Mouse (Mus musculus) testis, adult 2 months (tissue): ENCODE results near the gene Pgls. TPM values are rescaled to one million over a fixed set of nuclear protein-coding genes. Genes with fewer than 3 reads are reported as not detected.

ENCODE experiments used
- H3K27ac ChIP-seq: fragments of 200-500 bp; 2 replicates; pipeline ENCODE4 v1.5.1; 2012; ENCODE audit warnings: low read depth, low read length; ENCODE audit not compliant: control insufficient read depth, insufficient read depth
- H3K27me3 ChIP-seq: fragments of 200-500 bp; 2 replicates; pipeline ENCODE4 v1.6.1; 2012; ENCODE audit warnings: mild to moderate bottlenecking, low read length, moderate library complexity; ENCODE audit not compliant: control insufficient read depth, insufficient read depth
- H3K36me3 ChIP-seq: fragments of 200-500 bp; 2 replicates; pipeline ENCODE4 v1.6.1; 2012; ENCODE audit warnings: mild to moderate bottlenecking, low read length; ENCODE audit not compliant: control insufficient read depth, insufficient read depth
- H3K4me1 ChIP-seq: fragments of 200-500 bp; 2 replicates; pipeline ENCODE4 v1.6.1; 2012; ENCODE audit warnings: low read length; ENCODE audit not compliant: control insufficient read depth, insufficient read depth
- H3K4me3 ChIP-seq: fragments of 200-500 bp; 2 replicates; pipeline ENCODE4 v1.5.1; 2012; ENCODE audit warnings: low read depth, mild to moderate bottlenecking, low read length, moderate library complexity, mixed read lengths; ENCODE audit not compliant: control insufficient read depth
- CTCF ChIP-seq: fragments of 200-500 bp; IDR thresholded peaks from 2 replicates; pipeline ENCODE4 v1.5.1; 2012; ENCODE audit warnings: low read depth, mild to moderate bottlenecking, inconsistent platforms, low read length, moderate library complexity; ENCODE audit not compliant: control insufficient read depth, insufficient read depth, insufficient replicate concordance
- POLR2A ChIP-seq: fragments of 200-500 bp; IDR thresholded peaks from 2 replicates; pipeline ENCODE4 v1.6.1; 2012; ENCODE audit warnings: low read depth, mild to moderate bottlenecking, inconsistent platforms, low read length, moderate library complexity; ENCODE audit not compliant: control insufficient read depth
- polyA plus RNA-seq: library from polyadenylated mRNA; depleted of rRNA; stranded (reverse); fragments of >200 nt; gene quantifications from 2 replicates; pipeline ENCODE4 v1.2.3, GENCODE M21; 2012

Pgls gene
- polyA plus RNA-seq, 1 experiment, result 88.4 TPM

DNA sequence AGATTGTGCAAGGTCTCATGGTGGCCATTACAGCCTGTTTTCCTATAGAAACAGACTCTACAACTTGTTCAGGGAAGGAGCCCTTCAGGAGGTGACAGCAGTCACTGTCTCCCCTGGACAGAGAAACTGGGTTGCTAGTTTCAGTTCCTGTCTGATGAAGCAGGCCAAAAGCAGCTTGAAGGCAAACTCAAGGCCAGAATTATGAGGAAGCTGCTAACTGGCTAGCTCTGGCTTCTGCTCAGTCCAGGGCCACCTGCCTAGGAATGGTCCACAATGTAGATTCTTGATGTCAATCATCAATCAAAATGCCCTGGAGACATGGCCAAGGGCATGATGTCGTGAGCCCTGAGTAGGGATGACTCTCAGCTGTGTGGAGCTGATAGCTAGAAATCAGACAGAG, 33.1 kb downstream of the Pgls start:
- Histone ChIP-seq H3K4me1 (peaks cover 19% of the 10 kb centered on the region), H3K4me3 (no peak overlapping the region), H3K27ac (no peak overlapping the region), H3K27me3 (no peaks in the 10 kb centered on the region), H3K36me3 (no peaks in the 10 kb centered on the region)
- no peak for TF ChIP-seq CTCF
- TF ChIP-seq POLR2A, result no peak

DNA sequence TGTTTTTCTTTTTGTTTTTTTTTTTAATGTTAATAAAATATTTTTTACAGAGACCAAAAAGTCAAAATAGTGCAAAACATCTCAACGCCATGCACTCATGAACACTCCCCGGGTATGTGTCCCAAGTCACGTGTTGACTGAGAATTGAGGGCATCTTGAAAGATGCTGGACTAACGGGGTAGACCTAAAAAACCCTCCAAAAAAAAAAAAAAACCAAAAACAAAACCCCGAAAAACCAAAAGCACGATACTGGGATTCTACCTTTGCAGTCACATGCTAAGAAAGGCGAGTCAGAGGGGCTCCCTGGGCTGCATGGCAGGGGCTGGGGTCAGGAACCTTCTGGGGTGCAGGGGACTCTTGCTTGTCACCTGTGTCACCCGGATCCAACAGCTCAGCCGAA, 34.8 kb downstream of the Pgls start:
- Histone ChIP-seq H3K4me3 (no peak overlapping the region), H3K4me1 (peaks cover 23% of the 10 kb centered on the region), H3K36me3 (no peaks in the 10 kb centered on the region), H3K27ac (no peak overlapping the region), H3K27me3 (no peaks in the 10 kb centered on the region)
- TF ChIP-seq POLR2A, result no peak
- TF ChIP-seq CTCF, result no peak

DNA sequence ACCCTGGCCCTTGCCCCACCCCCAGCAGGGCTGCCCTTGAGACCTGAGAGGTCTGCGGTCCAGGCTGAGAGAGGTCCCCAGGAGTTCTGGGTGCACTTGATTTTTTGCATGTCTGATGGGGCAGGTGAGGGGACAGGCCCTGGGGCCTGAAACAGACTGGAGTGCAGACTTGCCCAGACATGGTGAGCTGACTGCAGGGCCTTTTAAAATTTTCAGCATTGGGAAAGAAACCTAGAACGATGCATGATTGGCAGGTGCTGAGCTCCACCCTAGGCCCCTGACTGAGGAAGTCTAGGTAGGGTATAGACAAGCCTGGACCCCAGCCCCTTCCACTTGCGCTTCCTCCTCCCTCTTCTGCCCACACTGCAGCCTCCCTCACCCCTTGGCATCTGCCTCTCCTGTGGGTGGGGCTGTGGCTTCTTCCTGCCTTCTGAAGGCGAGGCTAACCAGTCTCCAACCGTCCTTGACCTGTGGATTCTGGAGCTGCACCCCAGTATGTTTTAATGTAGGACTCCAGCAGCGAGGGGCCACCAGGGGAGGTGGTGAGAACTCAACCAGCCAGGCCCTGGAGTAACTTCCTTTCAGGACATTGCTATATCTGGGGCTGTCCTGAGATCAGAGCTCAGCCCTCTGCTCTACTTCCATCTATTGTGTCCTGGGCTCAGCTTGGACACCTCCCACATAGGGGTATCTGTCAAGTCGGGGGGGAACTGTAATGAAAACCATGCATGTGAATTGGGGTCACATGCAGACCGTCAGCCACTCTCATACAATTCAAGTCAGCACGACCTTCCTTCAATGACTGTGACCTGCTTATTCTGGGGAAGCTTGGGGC, 35.5 kb downstream of the Pgls start:
- no peak overlapping the region for H3K4me3 ChIP-seq
- no peak for TF ChIP-seq CTCF
- no peak for TF ChIP-seq POLR2A
- no peaks in the 10 kb centered on the region for H3K27me3 ChIP-seq
- H3K27ac ChIP-seq, result no peak overlapping the region
- peaks cover 23% of the 10 kb centered on the region for H3K4me1 ChIP-seq
- H3K36me3 ChIP-seq, result no peaks in the 10 kb centered on the region

GRCm38 (mm10) chr8:71628396-71629095, 36.6 kb downstream of the Pgls start:
- H3K4me1 ChIP-seq, result peaks cover 28% of the 10 kb centered on the region
- H3K27me3 ChIP-seq, result no peaks in the 10 kb centered on the region
- peak overlapping the region; percentile 69 for H3K27ac ChIP-seq
- H3K36me3 ChIP-seq, result no peaks in the 10 kb centered on the region
- TF ChIP-seq POLR2A (no peak), CTCF (no peak)
- H3K4me3 ChIP-seq, result peak overlapping the region; percentile 85

DNA sequence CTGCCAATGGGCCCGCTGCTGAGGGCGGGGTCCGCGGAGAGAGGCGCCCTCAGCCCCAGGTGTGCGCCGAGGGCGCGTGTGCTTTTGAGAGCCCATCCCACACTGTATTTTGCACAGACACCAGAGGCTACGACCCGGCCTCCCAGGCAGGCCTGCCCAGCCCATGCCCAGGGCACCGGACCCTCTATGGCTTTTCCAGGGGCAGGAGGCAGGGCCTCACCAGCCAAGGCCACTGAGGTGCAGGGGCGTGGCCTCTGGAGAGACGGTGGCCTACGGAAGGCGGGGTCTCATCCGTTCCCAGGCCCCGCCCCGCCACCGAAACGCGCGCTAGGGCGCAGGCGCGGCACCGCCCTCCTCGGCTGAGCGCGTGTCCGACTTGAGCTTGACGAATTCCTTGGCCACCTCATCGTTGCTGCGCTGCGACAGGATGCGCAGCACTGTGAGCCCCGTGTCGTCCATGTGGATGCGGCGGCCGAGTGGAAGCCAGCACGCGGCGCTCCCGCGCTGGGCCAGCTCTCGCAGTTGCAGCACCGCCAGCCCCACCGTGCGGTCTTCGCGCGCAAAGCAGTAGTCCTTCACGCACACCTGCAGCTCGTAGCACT, 37.2 kb downstream of the Pgls start:
- Histone ChIP-seq H3K4me3 (peak overlapping the region; percentile 85), H3K27me3 (no peaks in the 10 kb centered on the region), H3K36me3 (no peaks in the 10 kb centered on the region), H3K27ac (peak overlapping the region; percentile 69), H3K4me1 (peaks cover 34% of the 10 kb centered on the region)
- TF ChIP-seq CTCF, result peak; percentile 22; the same call in 1 of the 2 replicates
- TF ChIP-seq POLR2A, result peak; percentile 72

GRCm38 (mm10) chr8:71629781-71630212, 37.8 kb downstream of the Pgls start:
- peak overlapping the region; percentile 85 for H3K4me3 ChIP-seq
- TF ChIP-seq CTCF (no peak), POLR2A (no peak; the same call in 1 of the 2 replicates)
- H3K27ac ChIP-seq, result no peak overlapping the region; the same call in 1 of the 2 replicates
- H3K4me1 ChIP-seq, result peaks cover 38% of the 10 kb centered on the region
- H3K27me3 ChIP-seq, result no peaks in the 10 kb centered on the region
- H3K36me3 ChIP-seq, result no peaks in the 10 kb centered on the region

GRCm38 (mm10) chr8:71630761-71631160, 38.8 kb downstream of the Pgls start:
- Histone ChIP-seq H3K27me3 (no peaks in the 10 kb centered on the region), H3K27ac (no peak overlapping the region), H3K4me3 (no peak overlapping the region), H3K36me3 (no peaks in the 10 kb centered on the region), H3K4me1 (peaks cover 38% of the 10 kb centered on the region)
- TF ChIP-seq POLR2A (no peak), CTCF (no peak)
